Mouse (Mus musculus): ENCODE measurements around the gene Tnnc2. TPM values are rescaled to one million over a fixed set of nuclear protein-coding genes. Genes with fewer than 3 reads are reported as not detected.
A peak's percentile ranks its signal among the peaks of the same experiment; 100 is the strongest.

Tnnc2 gene
- polyA plus RNA-seq, 1 experiment from 2014 or later = 8.1 TPM

- peaks cover 13% of the 10 kb centered on the region for H3K4me1 ChIP-seq
- WGBS = 2% methylated on average over 53 of the region's 53 CpGs
- peaks cover 23% of the 10 kb centered on the region for H3K36me3 ChIP-seq
- peak within 1 kb of the TSS; percentile 85 for H3K9ac ChIP-seq
- peak within 1 kb of the TSS; percentile 88 for H3K4me2 ChIP-seq
- peak within 1 kb of the TSS; percentile 83 for H3K27ac ChIP-seq
- peak; percentile 99 for ATAC-seq (ENCODE audit: insufficient read depth, low FRiP score, low read depth)
- H3K27me3 ChIP-seq (replicated peaks) = no peaks in the 10 kb centered on the region
- peak within 1 kb of the TSS; percentile 97 for H3K4me3 ChIP-seq (replicated peaks)
- H3K9me3 ChIP-seq = no peaks in the 10 kb centered on the region
Observed at GRCm38 (mm10) chr2:164769258-164770037, 10.3 kb downstream of the Tnnc2 start, which contains the start of gene Ube2c. TSS of gene Ube2c (plus strand) at chr2:164769898.

GRCm38 (mm10) chr2:164767812-164768540 is 11.8 kb downstream of the Tnnc2 start:
- WGBS = 91% methylated on average over 15 of the region's 15 CpGs
- H3K4me1 ChIP-seq = peaks cover 13% of the 10 kb centered on the region
- no peak overlapping the region for H3K4me3 ChIP-seq (replicated peaks)
- ATAC-seq (ENCODE audit: insufficient read depth, low FRiP score, low read depth) = no peak
- H3K4me2 ChIP-seq = no peak overlapping the region
- 0 out of 2 replicates have a peak overlapping the region, but pooled peaks have one; percentile 6 for H3K27ac ChIP-seq
- no peaks in the 10 kb centered on the region for H3K9me3 ChIP-seq
- H3K27me3 ChIP-seq (replicated peaks) = no peaks in the 10 kb centered on the region
- H3K36me3 ChIP-seq = peaks cover 32% of the 10 kb centered on the region
- no peak overlapping the region for H3K9ac ChIP-seq

GRCm38 (mm10) chr2:164765841-164766240 is 13.9 kb downstream of the Tnnc2 start:
- ATAC-seq (ENCODE audit: insufficient read depth, low FRiP score, low read depth) = no peak
- peaks cover 47% of the 10 kb centered on the region for H3K36me3 ChIP-seq
- H3K4me2 ChIP-seq = no peak overlapping the region
- no peak overlapping the region for H3K4me3 ChIP-seq (replicated peaks)
- WGBS = 81% methylated on average over 3 of the region's 3 CpGs
- H3K4me1 ChIP-seq = peaks cover 6% of the 10 kb centered on the region
- no peak overlapping the region for H3K27ac ChIP-seq
- H3K9ac ChIP-seq = no peak overlapping the region
- H3K27me3 ChIP-seq (replicated peaks) = no peaks in the 10 kb centered on the region
- H3K9me3 ChIP-seq = no peaks in the 10 kb centered on the region

GRCm38 (mm10) chr2:164762593-164762992 is 17.2 kb downstream of the Tnnc2 start:
- Histone ChIP-seq H3K4me2 (no peak overlapping the region), H3K9ac (no peak overlapping the region), H3K4me1 (no peaks in the 10 kb centered on the region), H3K27ac (no peak overlapping the region), H3K9me3 (no peaks in the 10 kb centered on the region), H3K36me3 (peaks cover 66% of the 10 kb centered on the region), H3K4me3 (replicated peaks) (no peak overlapping the region), H3K27me3 (replicated peaks) (no peaks in the 10 kb centered on the region)
- WGBS = 84% methylated on average over 7 of the region's 7 CpGs
- ATAC-seq (ENCODE audit: insufficient read depth, low FRiP score, low read depth) = no peak

- no peak overlapping the region for H3K27ac ChIP-seq
- no peak overlapping the region for H3K4me3 ChIP-seq (replicated peaks)
- no peaks in the 10 kb centered on the region for H3K4me1 ChIP-seq
- no peak for ATAC-seq (ENCODE audit: insufficient read depth, low FRiP score, low read depth)
- H3K4me2 ChIP-seq = no peak overlapping the region
- H3K27me3 ChIP-seq (replicated peaks) = no peaks in the 10 kb centered on the region
- H3K9me3 ChIP-seq = no peaks in the 10 kb centered on the region
- 92% methylated on average over 4 of the region's 4 CpGs for WGBS
- peaks cover 71% of the 10 kb centered on the region for H3K36me3 ChIP-seq
- H3K9ac ChIP-seq = no peak overlapping the region
Observed at GRCm38 (mm10) chr2:164761971-164762370, 17.8 kb downstream of the Tnnc2 start.

- H3K36me3 ChIP-seq = peaks cover 76% of the 10 kb centered on the region
- H3K27ac ChIP-seq = no peak overlapping the region
- no peaks in the 10 kb centered on the region for H3K27me3 ChIP-seq (replicated peaks)
- H3K4me3 ChIP-seq (replicated peaks) = no peak overlapping the region
- no peaks in the 10 kb centered on the region for H3K4me1 ChIP-seq
- peak; percentile 90 for ATAC-seq (ENCODE audit: insufficient read depth, low FRiP score, low read depth)
- no peak overlapping the region for H3K9ac ChIP-seq
- H3K4me2 ChIP-seq = no peak overlapping the region
- 91% methylated on average over 2 of the region's 2 CpGs for WGBS
- no peaks in the 10 kb centered on the region for H3K9me3 ChIP-seq
Observed at GRCm38 (mm10) chr2:164761502-164761901, 18.3 kb downstream of the Tnnc2 start.

GRCm38 (mm10) chr2:164760059-164760833 is 19.5 kb downstream of the Tnnc2 start:
- Histone ChIP-seq H3K27me3 (replicated peaks) (no peaks in the 10 kb centered on the region), H3K4me1 (no peaks in the 10 kb centered on the region), H3K27ac (no peak overlapping the region), H3K4me3 (replicated peaks) (no peak overlapping the region), H3K9ac (no peak overlapping the region), H3K36me3 (peaks cover 78% of the 10 kb centered on the region), H3K4me2 (no peak overlapping the region), H3K9me3 (no peaks in the 10 kb centered on the region)
- 69% methylated on average over 4 of the region's 4 CpGs for WGBS
- ATAC-seq (ENCODE audit: insufficient read depth, low FRiP score, low read depth) = peak; percentile 63; the same call in 1 of the 2 replicates

GRCm38 (mm10) chr2:164758692-164759091 is 21.1 kb downstream of the Tnnc2 start:
- H3K4me1 ChIP-seq = no peaks in the 10 kb centered on the region
- ATAC-seq (ENCODE audit: insufficient read depth, low FRiP score, low read depth) = peak; percentile 66; the same call in 1 of the 2 replicates
- H3K27me3 ChIP-seq (replicated peaks) = no peaks in the 10 kb centered on the region
- WGBS = 71% methylated on average over 1 of the region's 1 CpGs
- H3K4me2 ChIP-seq = no peak overlapping the region
- H3K4me3 ChIP-seq (replicated peaks) = no peak overlapping the region
- no peak overlapping the region for H3K9ac ChIP-seq
- no peaks in the 10 kb centered on the region for H3K9me3 ChIP-seq
- H3K27ac ChIP-seq = no peak overlapping the region
- peaks cover 82% of the 10 kb centered on the region for H3K36me3 ChIP-seq

GRCm38 (mm10) chr2:164757841-164758240 is 21.9 kb downstream of the Tnnc2 start:
- H3K4me2 ChIP-seq = no peak overlapping the region
- no peak for ATAC-seq (ENCODE audit: insufficient read depth, low FRiP score, low read depth)
- no peaks in the 10 kb centered on the region for H3K9me3 ChIP-seq
- H3K27me3 ChIP-seq (replicated peaks) = no peaks in the 10 kb centered on the region
- no peak overlapping the region for H3K9ac ChIP-seq
- peaks cover 78% of the 10 kb centered on the region for H3K36me3 ChIP-seq
- H3K4me3 ChIP-seq (replicated peaks) = no peak overlapping the region
- no peaks in the 10 kb centered on the region for H3K4me1 ChIP-seq
- no peak overlapping the region for H3K27ac ChIP-seq
- WGBS = 92% methylated on average over 11 of the region's 11 CpGs

- H3K9ac ChIP-seq = no peak overlapping the region
- no peaks in the 10 kb centered on the region for H3K27me3 ChIP-seq (replicated peaks)
- H3K36me3 ChIP-seq = peaks cover 78% of the 10 kb centered on the region
- WGBS = 84% methylated on average over 2 of the region's 2 CpGs
- no peaks in the 10 kb centered on the region for H3K9me3 ChIP-seq
- ATAC-seq (ENCODE audit: insufficient read depth, low FRiP score, low read depth) = no peak
- no peak overlapping the region for H3K4me3 ChIP-seq (replicated peaks)
- no peaks in the 10 kb centered on the region for H3K4me1 ChIP-seq
- no peak overlapping the region for H3K27ac ChIP-seq
- H3K4me2 ChIP-seq = no peak overlapping the region
Observed at GRCm38 (mm10) chr2:164754800-164755199, 25.0 kb downstream of the Tnnc2 start.

- H3K4me2 ChIP-seq = no peak overlapping the region
- no peak overlapping the region for H3K27ac ChIP-seq
- ATAC-seq (ENCODE audit: insufficient read depth, low FRiP score, low read depth) = no peak
- 76% methylated on average over 11 of the region's 11 CpGs for WGBS
- H3K36me3 ChIP-seq = peaks cover 75% of the 10 kb centered on the region
- H3K4me1 ChIP-seq = no peaks in the 10 kb centered on the region
- no peaks in the 10 kb centered on the region for H3K9me3 ChIP-seq
- H3K4me3 ChIP-seq (replicated peaks) = no peak overlapping the region
- no peak overlapping the region for H3K9ac ChIP-seq
- H3K27me3 ChIP-seq (replicated peaks) = no peaks in the 10 kb centered on the region
Observed at GRCm38 (mm10) chr2:164754105-164754504, 25.7 kb downstream of the Tnnc2 start.
